Mouse (Mus musculus) brain, embryonic 14.5 days (tissue): ENCODE data around the gene Relch.

Experiments
- CTCF ChIP-seq: fragments of 200-500 bp; IDR thresholded peaks from 2 replicates; pipeline ENCODE4 v1.5.1; 2012; ENCODE audit warnings: inconsistent platforms, mild to moderate bottlenecking, moderate library complexity, borderline replicate concordance; ENCODE audit not compliant: insufficient read depth, insufficient read length; ENCODE audit errors: extremely low read depth
- POLR2A ChIP-seq: fragments of 200-500 bp; IDR thresholded peaks from 2 replicates; pipeline ENCODE4 v1.6.1; 2012; ENCODE audit warnings: mild to moderate bottlenecking, inconsistent platforms, borderline replicate concordance; ENCODE audit not compliant: poor library complexity, insufficient read depth, insufficient read length, severe bottlenecking; ENCODE audit errors: extremely low read depth

GRCm38 (mm10) chr1:105784257-105785016 lies 120.8 kb downstream of the Relch start:
- no peak for TF ChIP-seq POLR2A
- TF ChIP-seq CTCF = no peak
